Mouse (Mus musculus): Measurements from ENCODE around the gene Tead4. TPM values are rescaled to one million over a fixed set of nuclear protein-coding genes. Genes with fewer than 3 reads are reported as not detected.
A peak's percentile ranks its signal among the peaks of the same experiment; 100 is the strongest.
"Not testable (repeated sequence)": the region's sequence is repeated elsewhere in the genome, so short reads cannot be mapped to it uniquely, and the experiment has no call there.

The Tead4 gene
- polyA plus RNA-seq (2017; shearing (Covaris generic)), result not detected

- ATAC-seq, result no peak
These were observed at the start of gene Tead4 for GRCm38 (mm10) chr6:128300134-128301001. Gene Tead4, minus strand, starts transcription at chr6:128300823.

GRCm38 (mm10) chr6:128349711-128350110 lies 49.1 kb upstream of the Tead4 start:
- ATAC-seq, result no peak

- no peak for ATAC-seq
These were observed 46.2 kb upstream of the Tead4 start for GRCm38 (mm10) chr6:128346782-128347181.

- ATAC-seq, result no peak
These were observed 45.0 kb upstream of the Tead4 start for GRCm38 (mm10) chr6:128345623-128346022.

- no peak for ATAC-seq
These were observed 41.5 kb upstream of the Tead4 start for GRCm38 (mm10) chr6:128341956-128342723.

- ATAC-seq, result no peak
These were observed 38.3 kb upstream of the Tead4 start for GRCm38 (mm10) chr6:128338876-128339275.

- ATAC-seq, result no peak
These were observed 36.8 kb upstream of the Tead4 start for GRCm38 (mm10) chr6:128337467-128337866.

GRCm38 (mm10) chr6:128334397-128335124 lies 33.9 kb upstream of the Tead4 start:
- ATAC-seq, result peak; percentile 82

GRCm38 (mm10) chr6:128318317-128318716 lies 17.7 kb upstream of the Tead4 start:
- peak; percentile 74 for ATAC-seq

- no peak for ATAC-seq
These were observed 15.0 kb upstream of the Tead4 start for GRCm38 (mm10) chr6:128315597-128315996.

GRCm38 (mm10) chr6:128314796-128315195 lies 14.2 kb upstream of the Tead4 start:
- ATAC-seq, result no peak

GRCm38 (mm10) chr6:128308311-128308710 lies 7.7 kb upstream of the Tead4 start:
- no peak for ATAC-seq

- no peak for ATAC-seq
These were observed 4.2 kb upstream of the Tead4 start for GRCm38 (mm10) chr6:128304801-128305200.

GRCm38 (mm10) chr6:128302640-128303039 lies 2.0 kb upstream of the Tead4 start:
- not testable (repeated sequence) for ATAC-seq

GRCm38 (mm10) chr6:128301891-128302290 lies 1.3 kb upstream of the Tead4 start:
- no peak for ATAC-seq

- ATAC-seq, result no peak
These were observed 835 bp upstream of the Tead4 start for GRCm38 (mm10) chr6:128301458-128301857.

- ATAC-seq, result no peak
These were observed 1.1 kb downstream of the Tead4 start for GRCm38 (mm10) chr6:128299292-128300133.

GRCm38 (mm10) chr6:128298246-128298645 lies 2.4 kb downstream of the Tead4 start:
- ATAC-seq, result no peak

- ATAC-seq, result no peak
These were observed 3.8 kb downstream of the Tead4 start for GRCm38 (mm10) chr6:128296750-128297393.

- ATAC-seq, result no peak
These were observed 4.5 kb downstream of the Tead4 start for GRCm38 (mm10) chr6:128295876-128296749.
